Mouse (Mus musculus): ENCODE data around the gene Gcnt3.
A peak's percentile ranks its signal among the peaks of the same experiment; 100 is the strongest.

The Gcnt3 gene

DNA sequence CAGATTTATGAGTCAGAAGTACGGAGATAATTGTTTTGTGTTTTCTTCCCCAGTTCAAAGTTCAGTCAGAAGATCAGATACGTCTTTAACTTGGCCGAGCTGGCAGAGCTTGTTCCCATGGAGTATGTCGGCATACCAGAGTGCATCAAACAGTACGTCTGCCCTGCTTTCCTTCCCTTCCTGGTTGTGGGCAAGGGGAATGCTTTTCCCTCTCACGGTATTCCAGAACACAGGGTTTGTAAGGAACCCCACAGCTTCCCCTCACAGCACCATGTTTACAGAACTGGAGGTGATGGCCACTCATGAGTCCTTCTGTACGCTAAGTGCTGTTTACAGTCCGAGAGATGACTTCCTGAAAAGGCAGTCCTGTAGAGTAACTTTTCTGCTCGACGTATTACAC lies 34.4 kb downstream of the Gcnt3 start:
- no peak for DNase-seq (ENCODE audit: low read depth)

DNA sequence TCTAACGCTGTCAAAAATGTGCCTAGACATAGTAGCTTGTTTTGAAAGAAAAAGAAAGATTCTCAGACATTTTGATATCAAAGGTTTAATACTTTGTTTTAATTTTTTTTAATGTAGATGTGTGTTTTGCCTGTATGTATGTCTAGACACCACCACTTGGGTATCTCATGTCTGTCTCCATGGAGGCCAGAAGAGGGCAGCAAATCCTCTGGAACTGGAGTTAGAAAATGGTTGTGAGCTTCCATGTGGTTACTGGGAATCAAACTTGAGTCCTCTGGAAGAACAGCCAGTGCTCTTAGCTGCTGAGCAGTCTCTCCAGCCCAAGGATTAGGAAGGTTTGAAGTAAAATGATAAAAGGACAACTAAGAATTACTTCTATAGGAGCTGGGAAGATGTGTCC lies 38.6 kb downstream of the Gcnt3 start:
- no peak for DNase-seq (ENCODE audit: low read depth)

DNA sequence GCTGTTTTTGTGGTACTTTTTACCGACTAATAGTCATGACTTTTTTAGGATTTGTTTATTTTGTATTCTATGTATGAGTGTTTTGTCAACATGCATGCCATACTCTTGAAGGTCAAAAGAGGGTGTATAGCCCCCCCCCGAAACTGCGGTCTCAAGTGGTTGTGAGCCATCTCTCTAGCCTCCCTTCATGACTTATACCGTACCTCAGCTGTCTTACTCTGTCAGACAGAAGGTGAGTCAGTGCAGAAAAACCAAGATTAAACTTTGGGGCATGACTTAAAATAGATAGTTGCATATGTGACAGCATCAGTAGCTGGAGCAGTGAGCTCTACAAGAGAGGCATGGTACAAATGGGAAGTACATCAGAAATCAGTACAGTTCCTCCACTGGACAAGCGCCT lies 43.3 kb downstream of the Gcnt3 start:
- no peak for DNase-seq (ENCODE audit: low read depth)

DNA sequence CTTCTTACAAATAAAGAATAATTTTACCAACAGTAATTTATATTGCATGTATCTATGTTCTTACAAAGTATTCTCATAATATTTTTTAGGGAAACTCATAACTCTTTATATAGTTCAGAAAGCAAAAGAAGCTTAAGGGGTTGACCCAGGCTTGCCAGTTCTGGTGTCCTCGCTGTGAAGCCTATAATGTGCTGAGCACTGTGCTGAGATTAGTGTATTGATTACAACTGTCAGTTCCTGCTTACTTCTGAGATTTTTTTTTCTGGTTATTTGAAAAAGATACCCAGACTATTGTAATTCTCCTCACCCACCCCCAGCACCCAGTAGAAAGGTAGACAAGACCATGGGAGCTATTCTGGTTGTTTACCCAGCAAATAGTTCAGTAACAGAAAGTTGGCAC lies 44.4 kb downstream of the Gcnt3 start:
- DNase-seq (ENCODE audit: low read depth), result no peak

DNA sequence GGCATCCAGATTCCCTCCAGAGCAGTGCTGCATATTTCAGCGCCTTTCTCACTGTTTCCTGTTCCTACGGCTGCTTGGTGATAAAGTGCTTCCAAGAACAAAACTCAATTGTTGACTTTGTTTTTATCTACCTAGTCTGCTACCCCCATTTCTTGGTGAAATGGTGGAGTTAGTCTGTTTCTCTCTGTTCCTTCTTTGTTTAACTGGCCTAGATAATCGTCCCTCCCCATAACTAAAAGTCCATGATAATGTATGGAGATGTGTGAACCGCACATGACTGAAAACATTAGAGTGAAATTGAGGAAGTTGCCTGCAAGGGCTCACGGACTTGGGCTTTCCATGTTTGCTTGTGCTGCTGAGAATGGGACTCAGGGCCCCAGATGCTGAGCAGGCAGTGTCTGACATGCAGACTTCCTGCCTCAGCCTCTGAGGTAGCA lies 45.0 kb downstream of the Gcnt3 start:
- no peak for DNase-seq (ENCODE audit: low read depth)

DNA sequence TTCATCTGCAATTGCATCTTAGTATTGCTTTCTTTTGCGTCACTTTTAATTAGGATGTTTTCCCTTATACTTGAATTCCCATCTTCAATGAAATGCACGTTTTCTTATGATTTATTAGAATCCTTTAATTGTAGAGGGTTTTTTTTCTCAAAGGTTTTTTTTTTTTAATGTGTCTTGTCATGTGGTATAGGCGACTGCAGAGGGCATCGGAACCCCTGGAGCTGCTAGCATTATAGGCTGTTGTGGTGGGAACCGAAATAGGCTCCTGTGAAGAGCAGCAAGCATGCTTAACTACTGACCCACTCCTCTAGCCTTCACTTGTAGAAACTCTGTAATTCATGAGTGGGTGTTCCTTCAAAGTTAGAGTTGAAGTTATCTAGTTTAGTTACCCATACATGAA lies 47.5 kb downstream of the Gcnt3 start:
- DNase-seq (ENCODE audit: low read depth), result peak; percentile 33

DNA sequence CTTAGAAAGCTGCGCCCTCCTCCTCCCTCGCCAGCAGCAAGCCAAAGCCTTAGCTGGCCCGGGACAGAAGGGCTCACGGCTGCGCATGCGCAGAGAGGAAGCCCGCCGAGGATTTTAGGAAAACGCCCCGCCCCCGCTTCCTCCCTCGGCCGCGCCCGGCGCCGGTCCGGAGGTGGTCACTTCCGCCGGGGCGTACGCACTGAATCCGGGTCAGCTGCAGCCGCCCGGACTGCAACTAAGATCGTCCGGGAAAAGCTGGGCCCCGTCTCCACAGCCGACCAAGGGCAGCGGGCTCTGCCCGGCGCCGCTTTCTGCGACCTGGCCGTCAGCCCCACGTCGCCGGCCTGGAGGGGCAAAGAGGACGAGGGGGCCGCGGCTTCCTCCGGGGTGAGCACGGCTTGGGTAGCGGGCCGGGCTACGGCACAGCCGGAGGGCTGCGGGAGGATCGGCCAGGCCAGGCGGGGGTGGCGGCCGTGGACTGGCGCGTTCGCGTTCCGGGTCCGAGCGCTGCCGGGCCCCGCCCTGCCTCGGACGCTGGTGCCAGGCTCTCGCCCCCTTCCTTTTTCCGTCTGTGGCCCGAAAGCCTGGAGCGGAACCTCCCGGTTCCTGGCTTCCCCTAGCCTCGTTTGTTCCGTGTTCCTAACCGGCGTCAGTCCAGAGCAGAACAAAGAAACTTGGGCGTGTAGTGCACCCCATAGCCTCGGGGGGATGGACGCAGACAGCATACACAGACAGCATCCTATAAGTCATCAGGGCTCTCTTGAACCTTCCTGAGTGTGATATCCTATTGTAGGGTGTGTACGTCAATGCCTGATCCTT lies 48.4 kb downstream of the Gcnt3 start, which contains the start of gene Bnip2:
Gene Bnip2, plus strand, starts transcription at position 164 of the 819 bp plus-strand sequence.
- peak; percentile 83 for DNase-seq (ENCODE audit: low read depth)

DNA sequence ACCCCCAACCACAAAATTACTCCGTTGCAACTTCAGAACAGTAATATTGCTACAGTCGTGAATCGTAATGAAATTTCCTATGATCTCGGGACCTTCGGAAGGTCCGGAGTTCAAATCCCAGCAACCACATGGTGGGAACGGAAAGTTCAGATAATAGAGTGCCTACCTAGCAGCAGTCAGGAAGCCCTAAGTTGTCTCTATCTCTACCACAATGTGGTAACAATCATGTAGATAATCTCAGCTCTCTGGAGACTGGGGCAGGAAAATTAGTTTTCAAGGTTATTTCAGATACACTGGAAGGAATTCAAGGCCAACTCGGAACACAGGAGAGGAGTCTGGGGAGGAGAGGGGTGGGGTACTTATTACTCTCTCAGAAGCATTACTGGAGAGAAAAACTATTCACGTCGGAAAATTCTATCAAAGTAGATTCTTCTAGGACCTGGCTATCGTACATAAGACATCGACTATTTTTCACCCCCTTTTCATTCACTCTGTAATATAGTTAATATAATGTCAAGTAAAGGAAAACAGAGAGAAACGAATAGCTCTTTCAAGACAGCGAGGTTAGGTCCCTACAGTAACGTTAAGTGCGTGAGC lies 49.1 kb downstream of the Gcnt3 start:
- no peak for DNase-seq (ENCODE audit: low read depth)

DNA sequence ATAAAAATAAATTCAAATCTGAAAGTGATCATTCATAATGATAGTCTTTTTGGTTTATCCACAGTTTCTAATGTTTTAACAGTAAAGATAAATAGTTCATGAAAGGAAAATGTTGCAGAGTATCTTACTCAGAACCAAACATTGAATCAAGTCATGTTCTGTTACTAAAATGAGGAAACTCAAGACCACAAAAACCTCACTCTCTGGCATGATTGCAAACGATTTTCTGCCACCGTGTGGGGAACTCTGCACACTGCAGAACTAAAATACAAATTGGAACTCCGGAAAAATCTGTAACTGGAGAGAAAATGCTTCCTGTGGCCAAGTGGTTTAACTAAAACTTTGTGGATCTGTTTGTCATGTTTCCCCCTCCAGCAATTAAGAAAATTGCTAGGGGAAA lies 50.3 kb downstream of the Gcnt3 start:
- peak; percentile 82 for DNase-seq (ENCODE audit: low read depth)

DNA sequence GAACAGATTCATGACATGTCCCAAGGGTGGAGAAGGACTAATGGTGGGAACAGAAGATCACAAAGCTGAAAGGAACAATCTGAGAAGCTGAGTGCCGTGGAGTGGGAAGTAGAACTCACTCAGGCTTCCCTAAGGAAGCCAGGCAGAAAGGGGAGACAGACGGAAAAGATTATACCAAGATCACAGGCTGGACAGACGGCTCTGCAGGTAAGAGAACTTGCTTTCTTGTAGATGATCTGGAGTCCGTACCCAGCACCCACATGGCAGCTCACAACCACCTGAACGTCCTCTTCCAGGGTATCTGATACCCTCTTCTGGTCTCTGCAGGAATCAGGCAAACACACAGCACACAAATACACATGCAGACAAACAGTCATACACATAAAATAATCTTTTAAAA lies 51.3 kb downstream of the Gcnt3 start:
- no peak for DNase-seq (ENCODE audit: low read depth)

DNA sequence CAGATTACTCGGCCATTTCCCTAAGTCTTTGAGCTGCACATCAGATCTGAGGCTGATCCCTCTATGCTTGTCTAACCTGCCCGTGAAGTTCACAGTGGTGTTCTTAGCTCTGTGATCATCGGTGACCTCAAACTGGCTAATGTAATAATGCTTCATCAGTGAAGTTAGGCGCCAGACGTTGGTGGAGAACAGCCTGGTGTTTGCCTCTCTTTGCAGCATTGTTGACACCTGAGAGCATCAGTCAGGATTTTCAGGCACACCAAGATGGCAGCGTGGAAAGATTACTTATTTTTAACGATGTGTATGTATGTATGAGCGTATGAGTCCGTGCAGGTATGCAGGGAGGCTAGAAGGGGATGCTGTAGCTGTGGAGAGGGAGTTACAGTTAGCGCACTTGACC lies 51.8 kb downstream of the Gcnt3 start:
- no peak for DNase-seq (ENCODE audit: low read depth)

DNA sequence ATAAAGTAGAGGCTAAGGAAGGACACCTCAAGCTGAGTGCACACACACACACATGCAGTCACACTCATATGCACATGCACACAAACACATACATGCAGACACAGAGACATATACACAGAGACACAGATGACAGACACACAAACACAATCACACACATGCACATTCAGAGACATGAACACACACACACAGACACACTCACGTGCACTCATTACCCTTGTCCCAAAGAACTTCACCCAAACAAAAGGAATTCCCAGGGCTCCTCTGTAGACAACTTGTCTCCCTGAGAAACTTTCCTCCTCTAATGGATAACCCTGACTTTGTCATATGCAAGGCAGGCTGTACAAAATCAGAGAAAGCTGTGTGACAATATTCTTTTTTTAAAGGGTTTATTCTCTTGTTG lies 52.4 kb downstream of the Gcnt3 start:
- no peak for DNase-seq (ENCODE audit: low read depth)
